Mouse (Mus musculus): ENCODE measurements around the gene Gm45837.
A peak's percentile ranks its signal among the peaks of the same experiment; 100 is the strongest.

The Gm45837 gene

GRCm38 (mm10) chr7:101471423-101471822 lies 60.7 kb downstream of the Gm45837 start:
- no peak for DNase-seq

GRCm38 (mm10) chr7:101471968-101472480 lies 61.3 kb downstream of the Gm45837 start:
- no peak for DNase-seq

- no peak for DNase-seq
Measured at GRCm38 (mm10) chr7:101472598-101473558, 62.2 kb downstream of the Gm45837 start.

- no peak for DNase-seq
Measured at GRCm38 (mm10) chr7:101474399-101474811, 63.7 kb downstream of the Gm45837 start.

GRCm38 (mm10) chr7:101476028-101476427 lies 65.3 kb downstream of the Gm45837 start:
- no peak for DNase-seq

GRCm38 (mm10) chr7:101476493-101476892 lies 65.8 kb downstream of the Gm45837 start:
- DNase-seq, result no peak

GRCm38 (mm10) chr7:101477200-101477599 lies 66.5 kb downstream of the Gm45837 start:
- no peak for DNase-seq

GRCm38 (mm10) chr7:101478099-101478498 lies 67.4 kb downstream of the Gm45837 start:
- no peak for DNase-seq

GRCm38 (mm10) chr7:101479841-101480240 lies 69.2 kb downstream of the Gm45837 start:
- no peak for DNase-seq

- DNase-seq, result no peak
Measured at GRCm38 (mm10) chr7:101480671-101481070, 70.0 kb downstream of the Gm45837 start.

GRCm38 (mm10) chr7:101481872-101482498 lies 71.3 kb downstream of the Gm45837 start:
- peak; percentile 41 for DNase-seq

- no peak for DNase-seq
Measured at GRCm38 (mm10) chr7:101482499-101483081, 71.9 kb downstream of the Gm45837 start.

- DNase-seq, result no peak
Measured at GRCm38 (mm10) chr7:101483498-101484115, 72.9 kb downstream of the Gm45837 start.

- DNase-seq, result no peak
Measured at GRCm38 (mm10) chr7:101487102-101487501, 76.4 kb downstream of the Gm45837 start.

- DNase-seq, result no peak
Measured at GRCm38 (mm10) chr7:101490952-101491351, 80.3 kb downstream of the Gm45837 start.

GRCm38 (mm10) chr7:101498385-101498784 lies 87.7 kb downstream of the Gm45837 start:
- no peak for DNase-seq

- DNase-seq, result no peak
Measured at GRCm38 (mm10) chr7:101499251-101499650, 88.6 kb downstream of the Gm45837 start.

GRCm38 (mm10) chr7:101499701-101500100 lies 89.0 kb downstream of the Gm45837 start:
- no peak for DNase-seq

GRCm38 (mm10) chr7:101501236-101501635 lies 90.5 kb downstream of the Gm45837 start:
- no peak for DNase-seq

- DNase-seq, result no peak
Measured at GRCm38 (mm10) chr7:101501675-101502074, 91.0 kb downstream of the Gm45837 start.

GRCm38 (mm10) chr7:101503351-101503750 lies 92.7 kb downstream of the Gm45837 start:
- DNase-seq, result peak; percentile 76

GRCm38 (mm10) chr7:101503803-101504202 lies 93.1 kb downstream of the Gm45837 start:
- no peak for DNase-seq

GRCm38 (mm10) chr7:101504507-101504906 lies 93.8 kb downstream of the Gm45837 start:
- DNase-seq, result no peak

Measured in kidney, adult 18-20 months (tissue).